Mouse (Mus musculus): ENCODE measurements around the gene Pym1. TPM values are rescaled to one million over a fixed set of nuclear protein-coding genes. Genes with fewer than 3 reads are reported as not detected.
A peak's percentile ranks its signal among the peaks of the same experiment; 100 is the strongest.

Pym1 gene
- 22.7 and 24.1 TPM in 2 replicates for polyA plus RNA-seq (2015; fragmentation: Nextera tagmentation; extraction: Ambion mirVana)

DNA sequence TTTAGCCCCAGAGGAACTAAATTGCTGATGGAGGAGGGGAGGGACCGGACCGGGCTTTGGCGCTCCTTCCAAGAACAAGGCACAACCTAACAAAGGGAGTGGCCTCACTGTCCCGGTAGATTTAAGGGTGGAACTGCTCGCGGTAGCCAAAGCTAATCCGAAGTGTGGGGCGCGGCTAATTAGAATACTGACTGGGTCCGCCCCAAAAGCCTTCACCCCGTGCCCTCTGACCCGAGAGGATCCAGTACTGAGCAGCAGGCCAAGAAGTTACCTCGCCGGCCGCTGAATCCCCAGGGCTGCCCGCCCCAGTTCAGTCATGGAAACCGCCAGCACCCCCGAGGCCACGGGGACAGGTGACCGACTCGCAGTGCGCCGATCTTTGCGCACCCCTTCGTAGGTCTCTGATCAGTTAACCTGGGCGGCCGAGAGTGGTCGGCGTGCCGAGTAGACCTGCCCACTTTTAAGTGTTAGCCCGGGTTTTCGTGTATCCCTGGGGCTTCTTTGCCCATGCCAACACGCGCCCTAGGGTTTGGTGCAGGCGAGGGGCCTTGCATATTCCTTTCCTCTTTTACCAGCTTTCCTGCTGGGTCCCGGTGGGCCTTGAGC, at the start of gene Pym1:
TSS of gene Pym1 (plus strand) at position 244 of the 606 bp plus-strand sequence.
- peak; percentile 89 for DNase-seq (ENCODE audit: low spot score)
- peak within 1 kb of the TSS; percentile 82 for H3K9ac ChIP-seq (ENCODE audit: low read length)
- H3K4me3 ChIP-seq (ENCODE audit: low read depth, low read length): peak within 1 kb of the TSS; percentile 93
- under 1% methylated on average over 36 of the region's 36 CpGs for WGBS
- H3K36me3 ChIP-seq (ENCODE audit: control insufficient read depth, insufficient read depth, low read length): no peaks in the 10 kb centered on the region
- no peaks in the 10 kb centered on the region for H3K27me3 ChIP-seq (ENCODE audit: control insufficient read depth, insufficient read depth, low read length)
- ATAC-seq (ENCODE audit: low FRiP score, low TSS enrichment): peak; percentile 88
- peak within 1 kb of the TSS; percentile 99 for H3K27ac ChIP-seq (replicated peaks)
- TF ChIP-seq EP300 (optimal IDR thresholded peaks at IDR 0.05) (no peak), CTCF (IDR thresholded peaks at IDR 0.05; ENCODE audit: low read depth) (no peak)
- no peaks in the 10 kb centered on the region for H3K9me3 ChIP-seq (ENCODE audit: control insufficient read depth, low read length)
- no peaks in the 10 kb centered on the region; the same call in 1 of the 2 replicates for H3K4me1 ChIP-seq (replicated peaks; ENCODE audit: control insufficient read depth, insufficient read depth)
- peak within 1 kb of the TSS; percentile 88 for H3K4me2 ChIP-seq (replicated peaks; ENCODE audit: low read depth)

DNA sequence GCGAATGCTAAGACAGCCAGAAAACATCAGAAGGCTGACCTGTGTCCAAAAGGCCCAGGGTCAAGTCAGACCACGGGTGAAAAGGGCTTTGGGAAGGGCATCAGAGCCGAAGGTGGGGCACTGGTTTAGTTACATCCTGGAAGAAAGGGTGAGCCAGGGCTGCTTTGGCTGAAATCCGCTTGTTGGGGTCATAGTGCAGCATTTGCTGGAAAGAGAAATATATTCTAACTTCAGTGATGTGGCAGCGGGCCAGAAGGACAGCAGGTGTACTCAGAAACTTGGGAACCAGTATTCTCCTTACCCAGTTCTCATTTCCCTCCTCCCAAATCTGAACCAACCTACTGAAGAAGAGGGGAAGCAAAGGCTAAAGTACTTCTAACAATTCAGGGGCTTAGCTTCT, 48.7 kb upstream of the Pym1 start:
- no peaks in the 10 kb centered on the region for H3K27me3 ChIP-seq (ENCODE audit: control insufficient read depth, insufficient read depth, low read length)
- 84% methylated on average over 5 of the region's 5 CpGs for WGBS
- peaks cover 17% of the 10 kb centered on the region; the same call in 1 of the 2 replicates for H3K36me3 ChIP-seq (ENCODE audit: control insufficient read depth, insufficient read depth, low read length)
- H3K27ac ChIP-seq (replicated peaks): no peak overlapping the region
- H3K9me3 ChIP-seq (ENCODE audit: control insufficient read depth, low read length): no peaks in the 10 kb centered on the region
- no peak overlapping the region for H3K4me2 ChIP-seq (replicated peaks; ENCODE audit: low read depth)
- TF ChIP-seq CTCF (IDR thresholded peaks at IDR 0.05; ENCODE audit: low read depth) (no peak), EP300 (optimal IDR thresholded peaks at IDR 0.05) (no peak)
- H3K4me1 ChIP-seq (replicated peaks; ENCODE audit: control insufficient read depth, insufficient read depth): no peaks in the 10 kb centered on the region
- H3K4me3 ChIP-seq (ENCODE audit: low read depth, low read length): no peak overlapping the region
- DNase-seq (ENCODE audit: low spot score): no peak
- no peak for ATAC-seq (ENCODE audit: low FRiP score, low TSS enrichment)
- H3K9ac ChIP-seq (ENCODE audit: low read length): no peak overlapping the region

DNA sequence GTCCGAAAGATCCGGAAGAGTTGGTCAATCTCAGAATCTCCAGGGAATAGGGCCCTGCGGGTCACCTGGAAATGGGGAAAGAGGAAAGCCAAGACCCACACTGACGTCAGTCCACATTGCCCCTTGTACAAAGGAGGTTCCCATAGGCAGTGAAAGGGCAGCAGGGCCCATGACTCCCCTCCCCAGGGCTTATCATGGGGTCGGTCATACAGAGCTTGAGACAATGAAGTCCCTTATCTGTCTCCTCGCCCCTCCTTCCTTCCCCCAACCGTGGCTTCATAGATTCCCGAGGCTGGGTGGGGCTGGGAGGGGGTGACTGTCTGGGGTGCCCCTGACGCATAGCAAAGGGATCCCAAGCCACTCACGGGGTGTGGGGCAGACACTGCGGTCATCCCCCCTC, 48.1 kb upstream of the Pym1 start:
- ATAC-seq (ENCODE audit: low FRiP score, low TSS enrichment): no peak
- H3K27ac ChIP-seq (replicated peaks): no peak overlapping the region
- TF ChIP-seq CTCF (IDR thresholded peaks at IDR 0.05; ENCODE audit: low read depth) (no peak), EP300 (optimal IDR thresholded peaks at IDR 0.05) (no peak)
- no peaks in the 10 kb centered on the region for H3K9me3 ChIP-seq (ENCODE audit: control insufficient read depth, low read length)
- no peak overlapping the region for H3K4me3 ChIP-seq (ENCODE audit: low read depth, low read length)
- DNase-seq (ENCODE audit: low spot score): no peak
- peaks cover 17% of the 10 kb centered on the region; the same call in 1 of the 2 replicates for H3K36me3 ChIP-seq (ENCODE audit: control insufficient read depth, insufficient read depth, low read length)
- WGBS: 66% methylated on average over 11 of the region's 11 CpGs
- H3K9ac ChIP-seq (ENCODE audit: low read length): no peak overlapping the region
- H3K4me2 ChIP-seq (replicated peaks; ENCODE audit: low read depth): no peak overlapping the region
- no peaks in the 10 kb centered on the region for H3K27me3 ChIP-seq (ENCODE audit: control insufficient read depth, insufficient read depth, low read length)
- no peaks in the 10 kb centered on the region for H3K4me1 ChIP-seq (replicated peaks; ENCODE audit: control insufficient read depth, insufficient read depth)

DNA sequence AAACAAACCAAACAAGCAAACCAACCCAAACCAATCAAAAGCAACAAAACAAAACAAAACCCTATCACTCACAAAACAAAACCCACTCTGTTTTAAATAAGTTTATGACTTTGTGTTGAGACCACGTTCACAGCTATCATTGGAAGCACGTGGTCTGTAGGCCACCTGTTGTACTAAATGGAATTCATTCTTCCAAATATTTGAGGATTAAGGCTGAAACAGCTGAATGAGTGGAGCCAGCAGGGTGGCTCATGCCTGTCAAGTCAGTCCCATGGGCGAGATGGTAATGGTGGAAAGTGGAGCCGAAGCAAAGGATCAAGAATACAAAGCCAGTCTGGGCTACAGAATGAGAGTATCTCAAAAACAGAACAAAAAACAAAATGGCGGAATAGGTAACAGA, 47.0 kb upstream of the Pym1 start:
- ATAC-seq (ENCODE audit: low FRiP score, low TSS enrichment) (no peak), DNase-seq (ENCODE audit: low spot score) (no peak)
- 76% methylated on average over 5 of the region's 5 CpGs for WGBS
- H3K4me1 ChIP-seq (replicated peaks; ENCODE audit: control insufficient read depth, insufficient read depth): no peaks in the 10 kb centered on the region
- no peak overlapping the region for H3K9ac ChIP-seq (ENCODE audit: low read length)
- H3K27ac ChIP-seq (replicated peaks): no peak overlapping the region
- H3K9me3 ChIP-seq (ENCODE audit: control insufficient read depth, low read length): no peaks in the 10 kb centered on the region
- H3K36me3 ChIP-seq (ENCODE audit: control insufficient read depth, insufficient read depth, low read length): peaks cover 17% of the 10 kb centered on the region; the same call in 1 of the 2 replicates
- H3K27me3 ChIP-seq (ENCODE audit: control insufficient read depth, insufficient read depth, low read length): no peaks in the 10 kb centered on the region
- no peak overlapping the region for H3K4me2 ChIP-seq (replicated peaks; ENCODE audit: low read depth)
- no peak overlapping the region for H3K4me3 ChIP-seq (ENCODE audit: low read depth, low read length)
- TF ChIP-seq EP300 (optimal IDR thresholded peaks at IDR 0.05) (no peak), CTCF (IDR thresholded peaks at IDR 0.05; ENCODE audit: low read depth) (no peak)

DNA sequence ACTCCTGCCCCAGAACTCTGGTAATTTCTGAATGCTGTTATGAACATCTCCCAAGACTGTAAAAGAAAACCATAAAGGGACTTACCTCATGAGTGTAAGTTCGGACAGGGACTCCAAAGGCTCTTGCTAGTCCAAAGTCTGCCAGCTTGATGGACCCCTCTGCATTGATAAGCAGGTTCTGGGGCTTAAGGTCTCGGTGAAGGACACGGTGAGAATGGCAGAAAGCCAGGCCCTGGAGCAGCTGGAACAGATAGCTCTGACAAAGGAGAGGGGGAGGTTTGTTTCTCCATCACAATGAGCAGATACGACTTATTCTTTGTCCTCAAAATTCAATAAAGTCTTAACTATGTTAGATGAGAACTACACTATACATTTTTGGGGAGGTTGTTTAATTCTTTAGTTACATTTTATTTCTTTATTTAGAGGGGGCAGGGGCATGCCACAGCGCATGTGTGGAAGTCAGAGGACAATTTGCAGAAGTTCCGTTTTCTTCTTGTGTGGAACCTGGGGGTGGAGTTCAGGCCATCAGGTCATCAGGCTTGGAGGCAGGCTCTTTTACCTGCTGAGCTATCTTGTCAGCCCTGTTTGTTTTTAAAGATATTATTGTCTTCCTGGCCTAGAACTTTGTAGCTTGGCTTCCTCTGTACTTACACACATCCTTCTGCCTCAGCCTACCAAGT, 45.2 kb upstream of the Pym1 start:
- ATAC-seq (ENCODE audit: low FRiP score, low TSS enrichment): no peak
- Histone ChIP-seq H3K36me3 (ENCODE audit: control insufficient read depth, insufficient read depth, low read length) (peaks cover 17% of the 10 kb centered on the region; the same call in 1 of the 2 replicates), H3K4me1 (replicated peaks; ENCODE audit: control insufficient read depth, insufficient read depth) (no peaks in the 10 kb centered on the region), H3K27me3 (ENCODE audit: control insufficient read depth, insufficient read depth, low read length) (no peaks in the 10 kb centered on the region), H3K4me2 (replicated peaks; ENCODE audit: low read depth) (no peak overlapping the region), H3K4me3 (ENCODE audit: low read depth, low read length) (no peak overlapping the region), H3K9ac (ENCODE audit: low read length) (no peak overlapping the region), H3K27ac (replicated peaks) (no peak overlapping the region), H3K9me3 (ENCODE audit: control insufficient read depth, low read length) (no peaks in the 10 kb centered on the region)
- TF ChIP-seq EP300 (optimal IDR thresholded peaks at IDR 0.05) (no peak), CTCF (IDR thresholded peaks at IDR 0.05; ENCODE audit: low read depth) (no peak)
- WGBS: 70% methylated on average over 6 of the region's 6 CpGs
- no peak for DNase-seq (ENCODE audit: low spot score)

DNA sequence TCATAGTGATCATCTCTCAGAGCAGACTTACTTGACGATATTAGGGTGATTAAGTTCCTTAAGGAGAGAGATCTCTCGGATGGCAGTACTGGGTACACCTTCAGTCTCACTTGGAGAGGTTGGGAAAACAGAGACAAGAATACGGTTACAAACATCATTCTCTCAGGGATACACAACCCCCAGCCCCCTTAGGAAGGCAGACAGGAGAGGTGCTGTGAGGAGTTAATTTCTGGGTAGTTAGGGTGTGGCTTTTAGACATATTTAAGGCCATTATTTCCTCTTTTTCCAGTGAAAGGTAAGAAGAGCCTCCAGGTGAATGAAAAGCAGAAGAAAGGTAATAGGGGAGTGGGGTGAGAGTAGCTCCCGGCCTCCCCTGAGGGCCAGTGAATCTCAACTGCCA, 43.8 kb upstream of the Pym1 start, which contains the start of gene Pmel:
TSS of gene Pmel (plus strand) at position 301 of the 400 bp plus-strand sequence.
- DNase-seq (ENCODE audit: low spot score): no peak
- 3% methylated on average over 4 of the region's 4 CpGs for WGBS

More for the DNA sequence above, 43.8 kb upstream of the Pym1 start, which contains the start of gene Pmel:
- ATAC-seq (ENCODE audit: low FRiP score, low TSS enrichment): no peak
- Histone ChIP-seq H3K9ac (ENCODE audit: low read length) (peak within 1 kb of the TSS; percentile 77), H3K27me3 (ENCODE audit: control insufficient read depth, insufficient read depth, low read length) (no peaks in the 10 kb centered on the region), H3K4me1 (replicated peaks; ENCODE audit: control insufficient read depth, insufficient read depth) (no peaks in the 10 kb centered on the region), H3K27ac (replicated peaks) (peak within 1 kb of the TSS; percentile 92), H3K4me2 (replicated peaks; ENCODE audit: low read depth) (peak within 1 kb of the TSS; percentile 84), H3K9me3 (ENCODE audit: control insufficient read depth, low read length) (no peaks in the 10 kb centered on the region), H3K36me3 (ENCODE audit: control insufficient read depth, insufficient read depth, low read length) (peaks cover 13% of the 10 kb centered on the region; the same call in 1 of the 2 replicates), H3K4me3 (ENCODE audit: low read depth, low read length) (peak within 1 kb of the TSS; percentile 78)
- no peak for TF ChIP-seq EP300 (optimal IDR thresholded peaks at IDR 0.05)
- no peak for TF ChIP-seq CTCF (IDR thresholded peaks at IDR 0.05; ENCODE audit: low read depth)

All from stomach, postnatal 0 days (tissue).